Mouse (Mus musculus) fat pad, adult 2 months (tissue): ENCODE results near the gene Gm20683.

Source experiments
- DNase-seq: peaks from one replicate; pipeline ENCODE4 v3.0.0-alpha.2; 2011; ENCODE audit warnings: low read depth, low spot score; ENCODE audit errors: extremely low read depth

The Gm20683 gene

GRCm38 (mm10) chr17:25841117-25841880 is at the start of gene Gm20683:
Gene Gm20683 (minus strand): TSS chr17:25841763.
- no peak for DNase-seq

- DNase-seq, result no peak
These were observed 47.3 kb upstream of the Gm20683 start for GRCm38 (mm10) chr17:25888837-25889236.

- no peak for DNase-seq
These were observed 45.9 kb upstream of the Gm20683 start for GRCm38 (mm10) chr17:25887467-25887866.

GRCm38 (mm10) chr17:25886806-25887205 is 45.2 kb upstream of the Gm20683 start:
- DNase-seq, result no peak

- DNase-seq, result no peak
These were observed 44.1 kb upstream of the Gm20683 start for GRCm38 (mm10) chr17:25885636-25886035.

GRCm38 (mm10) chr17:25883824-25884223 is 42.3 kb upstream of the Gm20683 start:
- DNase-seq, result no peak

GRCm38 (mm10) chr17:25883268-25883667 is 41.7 kb upstream of the Gm20683 start:
- DNase-seq, result no peak

- no peak for DNase-seq
These were observed 40.7 kb upstream of the Gm20683 start for GRCm38 (mm10) chr17:25882306-25882705.

GRCm38 (mm10) chr17:25881691-25882090 is 40.1 kb upstream of the Gm20683 start:
- DNase-seq, result no peak

- no peak for DNase-seq
These were observed 39.5 kb upstream of the Gm20683 start for GRCm38 (mm10) chr17:25880913-25881641.

GRCm38 (mm10) chr17:25880196-25880910 is 38.8 kb upstream of the Gm20683 start, which contains the start of gene Wfikkn1:
Gene Wfikkn1 (minus strand): TSS chr17:25880858.
- DNase-seq, result peak; percentile 97

- DNase-seq, result no peak
These were observed 38.2 kb upstream of the Gm20683 start for GRCm38 (mm10) chr17:25879750-25880149.

- no peak for DNase-seq
These were observed 37.7 kb upstream of the Gm20683 start for GRCm38 (mm10) chr17:25879261-25879660.

GRCm38 (mm10) chr17:25878611-25879180 is 37.1 kb upstream of the Gm20683 start:
- DNase-seq, result no peak

GRCm38 (mm10) chr17:25877741-25878610 is 36.4 kb upstream of the Gm20683 start:
- DNase-seq, result no peak

GRCm38 (mm10) chr17:25877025-25877424 is 35.5 kb upstream of the Gm20683 start:
- no peak for DNase-seq

GRCm38 (mm10) chr17:25876347-25876915 is 34.9 kb upstream of the Gm20683 start:
- no peak for DNase-seq

- no peak for DNase-seq
These were observed 33.9 kb upstream of the Gm20683 start for GRCm38 (mm10) chr17:25875171-25876136.

GRCm38 (mm10) chr17:25874721-25875170 is 33.2 kb upstream of the Gm20683 start, which contains the start of gene Mettl26:
Gene Mettl26 (plus strand): TSS chr17:25875074.
- no peak for DNase-seq
